22 mouse cellular contexts compared by ENCODE assay signal in genomic region chr8:108837788-108838187, GRCm38 (mm10).
A peak's percentile ranks its signal among the peaks of the same experiment; 100 is the strongest.
DNase-seq lines count a peak whose midpoint lies in the region; ATAC-seq lines count a peak whose summit lies in the region.
"Had no signal": no experiment of that assay in that cellular context is flagged by ENCODE, and none has a peak within 500 bp of the region (broad histone marks: within the 10 kb centered on the region; RNA-seq: fewer than 3 reads in every experiment).

No protein-coding gene starts in this region.

- H3K4me3 ChIP-seq in embryonic facial prominence, embryonic 13.5 days, result no peak overlapping the region
- H3K4me3 ChIP-seq in embryonic facial prominence, embryonic 10.5 days, result no peak overlapping the region
- H3K4me3 ChIP-seq in hindbrain, embryonic 13.5 days, result no peak overlapping the region
- H3K4me3 ChIP-seq in hindbrain, embryonic 16.5 days (ENCODE audit: low read length), result no peak overlapping the region
- H3K4me3 ChIP-seq in midbrain, embryonic 11.5 days (ENCODE audit: low read depth, low read length), result no peak overlapping the region
- no peak overlapping the region for H3K4me3 ChIP-seq in midbrain, embryonic 13.5 days (replicated peaks)
- H3K4me3 ChIP-seq: heart, adult 2 months; heart, embryonic 13.5 days; hindbrain, embryonic 15.5 days; layer of hippocampus, adult 2 months; liver, embryonic 13.5 days; stomach, embryonic 15.5 days had no signal

- H3K36me3 ChIP-seq in embryonic facial prominence, embryonic 13.5 days, result peaks cover 5% of the 10 kb centered on the region; the same call in 1 of the 2 replicates
- peaks cover 28% of the 10 kb centered on the region for H3K36me3 ChIP-seq in embryonic facial prominence, embryonic 10.5 days (replicated peaks)
- no peaks in the 10 kb centered on the region for H3K36me3 ChIP-seq in hindbrain, embryonic 13.5 days
- H3K36me3 ChIP-seq in hindbrain, embryonic 16.5 days (ENCODE audit: control insufficient read depth, insufficient read depth, low read length), result no peaks in the 10 kb centered on the region
- no peaks in the 10 kb centered on the region for H3K36me3 ChIP-seq in midbrain, embryonic 11.5 days (ENCODE audit: control insufficient read depth, insufficient read depth, low read length)
- no peaks in the 10 kb centered on the region for H3K36me3 ChIP-seq in midbrain, embryonic 13.5 days
- H3K36me3 ChIP-seq: hindbrain, embryonic 15.5 days; liver, embryonic 13.5 days; stomach, embryonic 15.5 days had no signal

- H3K9ac ChIP-seq in embryonic facial prominence, embryonic 13.5 days, result no peak overlapping the region
- H3K9ac ChIP-seq in hindbrain, embryonic 13.5 days, result no peak overlapping the region
- H3K9ac ChIP-seq in hindbrain, embryonic 16.5 days (ENCODE audit: low read depth, low read length), result no peak overlapping the region
- no peak overlapping the region for H3K9ac ChIP-seq in midbrain, embryonic 11.5 days (ENCODE audit: low read length)
- H3K9ac ChIP-seq in midbrain, embryonic 13.5 days (replicated peaks), result no peak overlapping the region
- H3K9ac ChIP-seq: heart, embryonic 13.5 days; hindbrain, embryonic 15.5 days; liver, embryonic 13.5 days; stomach, embryonic 15.5 days had no signal

- H3K9me3 ChIP-seq in embryonic facial prominence, embryonic 13.5 days, result no peaks in the 10 kb centered on the region
- H3K9me3 ChIP-seq in embryonic facial prominence, embryonic 10.5 days, result no peaks in the 10 kb centered on the region
- H3K9me3 ChIP-seq in hindbrain, embryonic 13.5 days, result no peaks in the 10 kb centered on the region
- H3K9me3 ChIP-seq in hindbrain, embryonic 16.5 days (ENCODE audit: control insufficient read depth, low read length), result no peaks in the 10 kb centered on the region
- H3K9me3 ChIP-seq in midbrain, embryonic 11.5 days (ENCODE audit: control insufficient read depth, low read length), result no peaks in the 10 kb centered on the region
- H3K9me3 ChIP-seq in midbrain, embryonic 13.5 days, result no peaks in the 10 kb centered on the region
- H3K9me3 ChIP-seq: heart, embryonic 13.5 days; hindbrain, embryonic 15.5 days; liver, embryonic 13.5 days; stomach, embryonic 15.5 days had no signal

- no peaks in the 10 kb centered on the region for H3K27me3 ChIP-seq in embryonic facial prominence, embryonic 13.5 days
- H3K27me3 ChIP-seq in embryonic facial prominence, embryonic 10.5 days (replicated peaks; ENCODE audit: low read depth, poor library complexity, severe bottlenecking), result no peaks in the 10 kb centered on the region
- 0 out of 2 replicates have a peak, but pooled peaks cover 3% of the 10 kb centered on the region for H3K27me3 ChIP-seq in hindbrain, embryonic 13.5 days
- no peaks in the 10 kb centered on the region for H3K27me3 ChIP-seq in hindbrain, embryonic 16.5 days (replicated peaks; ENCODE audit: control insufficient read depth, insufficient read depth, low read length)
- H3K27me3 ChIP-seq in midbrain, embryonic 11.5 days (ENCODE audit: control insufficient read depth, insufficient read depth, low read length), result no peaks in the 10 kb centered on the region
- H3K27me3 ChIP-seq in midbrain, embryonic 13.5 days, result no peaks in the 10 kb centered on the region
- H3K27me3 ChIP-seq: heart, embryonic 13.5 days; hindbrain, embryonic 15.5 days; liver, embryonic 13.5 days; stomach, embryonic 15.5 days had no signal

- peaks cover 10% of the 10 kb centered on the region; the same call in 1 of the 2 replicates for H3K4me1 ChIP-seq in embryonic facial prominence, embryonic 13.5 days
- peaks cover 28% of the 10 kb centered on the region for H3K4me1 ChIP-seq in embryonic facial prominence, embryonic 10.5 days
- H3K4me1 ChIP-seq in hindbrain, embryonic 13.5 days (replicated peaks), result peaks cover 36% of the 10 kb centered on the region
- H3K4me1 ChIP-seq in hindbrain, embryonic 16.5 days (ENCODE audit: control insufficient read depth, insufficient read depth, low read depth, low read length), result peaks cover 10% of the 10 kb centered on the region; the same call in 1 of the 2 replicates
- peaks cover 13% of the 10 kb centered on the region for H3K4me1 ChIP-seq in midbrain, embryonic 11.5 days (ENCODE audit: control insufficient read depth, insufficient read depth, low read length)
- peaks cover 51% of the 10 kb centered on the region for H3K4me1 ChIP-seq in midbrain, embryonic 13.5 days (replicated peaks)
- H3K4me1 ChIP-seq: stomach, embryonic 15.5 days had no signal

- no peak for DNase-seq in embryonic facial prominence, embryonic 10.5 days (ENCODE audit: low spot score)
- DNase-seq in midbrain, embryonic 11.5 days (ENCODE audit: low spot score, missing footprints), result no peak
- DNase-seq in layer of hippocampus, adult 9-10 months (ENCODE audit: low spot score), result no peak
- DNase-seq: adrenal gland, postnatal 10 days; cerebellum, adult 2 months; cerebellum, postnatal 25 days; gastrocnemius, postnatal 36 days; heart, adult 2 months; heart, postnatal 14 days; liver, embryonic 13.5 days; lung, adult 2 months; lung, postnatal 14 days; thymus, postnatal 36 days had no signal

- H3K27ac ChIP-seq in embryonic facial prominence, embryonic 13.5 days, result no peak overlapping the region
- no peak overlapping the region for H3K27ac ChIP-seq in embryonic facial prominence, embryonic 10.5 days (replicated peaks)
- 0 out of 2 replicates have a peak overlapping the region, but pooled peaks have one; percentile 44 for H3K27ac ChIP-seq in hindbrain, embryonic 13.5 days
- H3K27ac ChIP-seq in hindbrain, embryonic 16.5 days (ENCODE audit: low read depth, low read length), result no peak overlapping the region
- no peak overlapping the region for H3K27ac ChIP-seq in midbrain, embryonic 11.5 days (ENCODE audit: low read depth, low read length)
- H3K27ac ChIP-seq in midbrain, embryonic 13.5 days, result no peak overlapping the region
- H3K27ac ChIP-seq: heart, adult 2 months; heart, embryonic 13.5 days; hindbrain, embryonic 15.5 days; layer of hippocampus, adult 2 months; liver, embryonic 13.5 days; stomach, embryonic 15.5 days had no signal

- ATAC-seq in embryonic facial prominence, embryonic 13.5 days (ENCODE audit: insufficient number of reproducible peaks, insufficient read depth, low FRiP score, low TSS enrichment, low read depth), result peak; percentile 56; the same call in 1 of the 2 replicates
- ATAC-seq in hindbrain, embryonic 13.5 days (ENCODE audit: low FRiP score), result 0 out of 2 replicates have a peak, but pooled peaks have one; percentile 43
- ATAC-seq in hindbrain, embryonic 16.5 days, result no peak
- ATAC-seq in midbrain, embryonic 11.5 days (ENCODE audit: low FRiP score), result peak; percentile 33; the same call in 1 of the 2 replicates
- no peak; the same call in 1 of the 2 replicates for ATAC-seq in midbrain, embryonic 13.5 days
- ATAC-seq: intestine, embryonic 16.5 days had no signal

- 29% methylated on average over 10 of the region's 10 CpGs for WGBS in embryonic facial prominence, embryonic 13.5 days
- 33% methylated on average over 10 of the region's 10 CpGs for WGBS in embryonic facial prominence, embryonic 10.5 days
- 17% methylated on average over 10 of the region's 10 CpGs for WGBS in hindbrain, embryonic 13.5 days
- 16% methylated on average over 9 of the region's 10 CpGs for WGBS in hindbrain, embryonic 16.5 days
- WGBS in midbrain, embryonic 11.5 days, result 46% methylated on average over 10 of the region's 10 CpGs
- WGBS in midbrain, embryonic 13.5 days, result 31% methylated on average over 10 of the region's 10 CpGs

- no peak overlapping the region for H3K4me2 ChIP-seq in embryonic facial prominence, embryonic 13.5 days
- H3K4me2 ChIP-seq in hindbrain, embryonic 13.5 days, result no peak overlapping the region
- H3K4me2 ChIP-seq in hindbrain, embryonic 16.5 days (ENCODE audit: low read length), result no peak overlapping the region
- H3K4me2 ChIP-seq in midbrain, embryonic 11.5 days, result no peak overlapping the region
- no peak overlapping the region for H3K4me2 ChIP-seq in midbrain, embryonic 13.5 days (replicated peaks)
- H3K4me2 ChIP-seq: heart, embryonic 13.5 days; hindbrain, embryonic 15.5 days; liver, embryonic 13.5 days; stomach, embryonic 15.5 days had no signal

Comparison
In these comparisons a context has a peak if more than half of its experiments do, and no peak if none do; other contexts are left out.
1. ATAC-seq: peak in embryonic facial prominence, embryonic 13.5 days (single experiment), hindbrain, embryonic 13.5 days (single experiment) and midbrain, embryonic 11.5 days (single experiment); none in hindbrain, embryonic 16.5 days (single experiment) and midbrain, embryonic 13.5 days (single experiment).